Mouse (Mus musculus): ENCODE results near the gene Ifit1.
"Not testable (repeated sequence)": the region's sequence is repeated elsewhere in the genome, so short reads cannot be mapped to it uniquely, and the experiment has no call there.

Ifit1 gene

DNA sequence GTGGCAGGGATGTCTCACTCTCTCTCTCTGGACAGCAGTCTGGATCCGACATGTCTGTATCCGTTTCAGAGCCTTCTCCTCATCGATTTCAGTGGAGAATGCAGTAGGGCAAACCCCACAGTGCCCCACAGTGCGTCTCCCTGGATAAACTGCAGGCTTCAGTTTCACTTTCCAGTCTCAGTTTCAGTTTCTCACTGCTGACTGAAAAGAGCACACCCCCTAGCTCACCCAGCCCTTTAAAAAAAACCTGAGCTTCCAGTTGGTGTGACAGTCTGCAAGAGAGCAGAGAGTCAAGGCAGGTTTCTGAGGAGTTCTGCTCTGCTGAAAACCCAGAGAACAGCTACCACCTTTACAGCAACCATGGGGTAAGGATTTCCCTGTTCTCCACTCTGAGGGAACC, at the start of gene Ifit1, which contains the start of gene Ifit1bl2:
Gene Ifit1, plus strand, starts transcription at position 249 of the 400 bp plus-strand sequence.
Gene Ifit1bl2, minus strand, starts transcription at position 121 of the 400 bp plus-strand sequence.
- peak; percentile 85 for DNase-seq (ENCODE audit: low read depth, low spot score)

DNA sequence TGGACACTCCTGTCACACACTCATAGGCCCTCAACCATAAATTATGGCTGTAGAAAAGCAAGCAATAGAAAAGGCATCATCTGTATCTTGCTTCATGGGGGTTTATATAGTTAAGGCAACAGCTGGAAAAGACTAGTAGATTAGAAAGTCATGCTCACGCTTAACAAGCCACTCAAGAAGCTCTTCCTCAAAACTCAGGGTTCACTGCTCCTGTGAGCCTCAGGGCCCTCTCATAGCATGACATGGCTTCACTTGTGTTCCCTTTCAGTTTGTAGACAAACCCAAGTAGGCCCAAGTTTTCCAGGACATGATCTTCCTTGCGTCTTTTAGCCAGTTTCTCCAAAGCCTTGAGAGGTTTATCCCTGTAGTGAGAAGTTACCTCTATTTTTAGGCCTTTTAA, 47.2 kb upstream of the Ifit1 start:
- DNase-seq (ENCODE audit: low read depth, low spot score): no peak

DNA sequence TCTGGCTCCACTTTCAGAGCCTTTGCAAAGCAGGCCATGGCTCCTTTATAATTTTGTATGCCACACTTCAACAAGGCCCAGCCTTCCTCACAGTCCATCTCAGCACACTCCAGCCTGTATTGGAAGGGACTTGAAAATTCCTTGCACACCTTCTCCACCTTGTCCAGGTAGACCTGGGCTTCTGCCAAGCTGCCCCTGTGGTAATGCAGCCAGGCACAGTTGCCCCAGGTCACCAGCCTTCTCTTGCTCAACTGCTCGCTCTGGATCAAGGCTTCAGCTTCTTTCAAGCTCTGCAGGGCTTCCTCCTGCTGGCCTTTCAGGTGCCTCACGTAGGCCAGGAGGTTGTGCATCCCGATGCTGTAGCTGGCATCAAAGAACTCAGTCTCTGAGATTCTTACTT, 46.1 kb upstream of the Ifit1 start:
- DNase-seq (ENCODE audit: low read depth, low spot score): not testable (repeated sequence)

DNA sequence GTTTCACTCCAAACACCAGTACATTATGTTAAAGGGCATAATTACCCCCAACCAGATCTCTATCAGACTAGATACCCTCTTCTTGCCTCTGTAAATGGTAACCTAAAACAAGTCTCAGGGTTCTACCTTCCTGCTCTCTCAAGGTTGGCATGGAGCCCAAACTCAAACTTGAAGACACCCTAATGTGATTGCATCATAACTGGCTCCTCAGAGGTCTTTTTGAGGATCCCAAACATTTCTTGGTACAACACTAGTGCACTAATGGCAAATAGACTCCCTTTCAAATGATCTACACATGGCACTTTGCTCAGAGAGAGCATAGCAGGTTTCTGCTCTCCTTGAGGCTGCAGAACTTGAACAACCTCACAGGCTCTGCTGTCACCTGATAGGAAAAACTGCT, 43.9 kb upstream of the Ifit1 start:
- DNase-seq (ENCODE audit: low read depth, low spot score): peak; percentile 52

DNA sequence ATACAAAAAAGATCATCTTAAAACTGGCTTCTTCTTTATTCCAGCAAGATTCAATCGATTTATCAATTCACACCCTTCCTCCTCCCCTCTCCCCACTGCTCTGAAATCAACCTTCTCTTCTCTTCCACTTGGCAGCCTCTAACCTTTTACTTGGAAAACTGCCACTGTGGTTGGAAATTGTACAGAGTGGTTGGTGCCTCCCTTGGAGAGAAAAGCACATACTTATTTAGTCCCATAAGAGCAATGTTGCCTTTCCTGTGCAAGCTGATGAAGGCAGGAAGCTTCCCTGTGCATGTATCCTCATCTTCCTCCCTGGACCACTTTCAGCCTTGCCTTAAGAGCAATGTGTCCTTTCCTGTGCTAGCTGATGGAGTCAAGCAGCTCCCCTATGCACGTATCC, 42.3 kb upstream of the Ifit1 start:
- DNase-seq (ENCODE audit: low read depth, low spot score): peak; percentile 25

DNA sequence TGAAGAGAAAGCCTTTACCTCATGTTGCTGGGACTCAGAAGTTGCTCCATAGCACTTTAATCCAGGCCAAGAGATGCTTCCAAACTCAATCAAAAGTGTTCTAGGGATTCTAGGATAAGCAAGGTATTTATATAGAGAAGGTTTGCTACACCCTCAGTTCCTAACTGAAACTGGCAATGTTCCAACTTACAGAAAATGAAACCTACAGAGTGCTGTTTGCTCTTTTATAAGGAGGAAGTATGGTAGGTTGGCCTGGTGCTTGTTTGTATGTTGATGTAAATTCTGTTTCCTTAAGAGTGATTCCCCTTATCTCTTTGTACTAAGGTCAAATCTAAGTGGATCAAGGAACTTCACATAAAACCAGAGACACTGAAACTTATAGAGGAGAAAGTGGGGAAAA, 41.4 kb upstream of the Ifit1 start:
- peak; percentile 82 for DNase-seq (ENCODE audit: low read depth, low spot score)

DNA sequence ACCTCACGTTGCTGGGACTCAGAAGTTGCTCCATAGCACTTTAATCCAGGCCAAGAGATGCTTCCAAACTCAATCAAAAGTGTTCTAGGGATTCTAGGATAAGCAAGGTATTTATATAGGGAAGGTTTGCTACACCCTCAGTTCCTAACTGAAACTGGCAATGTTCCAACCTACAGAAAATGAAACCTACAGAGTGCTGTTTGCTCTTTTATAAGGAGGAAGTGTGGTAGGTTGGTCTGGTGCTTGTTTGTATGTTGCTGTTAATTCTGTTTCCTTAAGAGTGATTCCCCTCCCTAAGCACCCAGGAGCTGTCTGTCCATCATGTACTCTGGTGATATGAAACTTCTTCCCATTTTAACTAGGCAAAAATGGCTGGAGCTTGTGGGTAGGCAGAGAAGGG, 38.8 kb upstream of the Ifit1 start, which contains the start of gene Ifit1bl1:
Gene Ifit1bl1, minus strand, starts transcription at position 69 of the 400 bp plus-strand sequence.
- peak; percentile 79 for DNase-seq (ENCODE audit: low read depth, low spot score)

DNA sequence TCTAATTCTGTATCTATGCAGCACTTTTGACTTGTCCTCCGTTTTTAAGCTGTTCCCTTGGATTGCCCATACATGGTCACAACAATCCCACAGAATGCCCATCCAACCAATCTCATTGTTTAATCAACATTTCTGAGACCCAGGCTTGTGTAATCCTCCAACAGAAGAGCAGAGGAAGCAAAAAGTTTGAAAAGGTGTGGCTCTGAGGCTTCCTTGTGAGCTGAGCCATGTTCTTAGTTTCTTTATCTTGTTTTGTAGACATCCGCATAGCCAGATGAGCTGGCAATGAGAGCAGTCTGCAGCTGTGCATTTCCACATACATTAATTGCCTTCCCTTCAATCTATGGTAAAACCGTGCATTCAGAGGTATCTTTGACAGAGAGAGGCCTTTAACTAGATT, 35.2 kb upstream of the Ifit1 start:
- DNase-seq (ENCODE audit: low read depth, low spot score): peak; percentile 56

DNA sequence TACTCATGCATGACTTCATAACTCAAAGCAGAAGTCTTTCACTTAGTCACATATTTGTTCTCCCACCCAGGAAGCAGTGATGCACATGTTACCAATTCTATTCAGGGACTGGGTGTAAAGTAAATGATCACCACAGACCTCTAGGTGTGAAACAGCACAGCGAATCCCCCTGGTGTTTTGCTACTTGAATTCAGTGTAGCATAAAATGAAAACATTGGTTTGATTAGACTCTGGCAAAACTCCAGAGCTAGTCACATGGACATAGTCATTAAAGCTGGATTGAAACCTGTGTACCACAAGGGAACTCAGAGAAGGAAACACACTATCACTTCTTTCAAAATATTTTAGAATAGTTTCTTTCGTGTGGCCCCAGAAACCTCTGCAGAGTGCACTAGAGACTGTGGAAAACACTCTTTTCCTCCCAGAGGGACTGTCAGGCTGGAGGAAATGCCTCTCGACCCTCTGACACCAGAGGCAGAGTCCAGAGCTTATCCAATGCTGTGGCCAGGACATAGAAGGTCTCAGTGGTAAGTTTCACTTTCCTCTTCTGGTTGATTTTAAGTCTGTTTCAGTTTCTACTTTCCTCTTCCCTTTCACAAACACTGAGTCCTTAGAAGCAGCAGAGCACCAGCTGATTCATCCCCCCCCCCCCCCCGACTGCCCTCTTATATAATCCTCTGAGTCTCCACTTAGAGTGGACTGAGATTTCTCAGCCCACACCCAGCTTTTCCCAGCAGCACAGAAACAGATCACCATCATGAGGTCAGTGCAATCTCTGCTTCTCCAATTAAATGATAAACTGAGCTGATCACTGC, 33.2 kb upstream of the Ifit1 start, which contains the start of gene Ifit3b:
Gene Ifit3b, plus strand, starts transcription at position 734 of the 815 bp plus-strand sequence.
- DNase-seq (ENCODE audit: low read depth, low spot score): peak; percentile 45

DNA sequence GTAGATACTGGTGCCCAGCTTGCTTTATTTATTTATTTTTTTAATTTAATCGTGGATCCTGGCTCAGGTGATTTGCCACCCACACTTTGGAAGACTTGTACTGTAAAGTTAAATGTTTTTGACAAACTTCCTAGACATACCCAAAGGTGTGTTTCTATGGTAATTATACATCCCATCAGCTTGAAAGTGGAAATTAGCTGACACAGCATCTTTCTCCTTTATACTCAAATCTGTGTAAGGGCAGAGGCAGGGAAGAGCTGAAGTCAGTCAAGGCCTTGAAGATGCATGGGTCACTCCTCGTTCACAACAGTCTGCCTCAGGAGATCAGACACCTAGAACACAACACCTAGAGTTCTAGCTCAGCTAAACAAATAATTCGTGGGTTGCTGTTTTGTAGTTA, 30.6 kb upstream of the Ifit1 start:
- DNase-seq (ENCODE audit: low read depth, low spot score): not testable (repeated sequence)

DNA sequence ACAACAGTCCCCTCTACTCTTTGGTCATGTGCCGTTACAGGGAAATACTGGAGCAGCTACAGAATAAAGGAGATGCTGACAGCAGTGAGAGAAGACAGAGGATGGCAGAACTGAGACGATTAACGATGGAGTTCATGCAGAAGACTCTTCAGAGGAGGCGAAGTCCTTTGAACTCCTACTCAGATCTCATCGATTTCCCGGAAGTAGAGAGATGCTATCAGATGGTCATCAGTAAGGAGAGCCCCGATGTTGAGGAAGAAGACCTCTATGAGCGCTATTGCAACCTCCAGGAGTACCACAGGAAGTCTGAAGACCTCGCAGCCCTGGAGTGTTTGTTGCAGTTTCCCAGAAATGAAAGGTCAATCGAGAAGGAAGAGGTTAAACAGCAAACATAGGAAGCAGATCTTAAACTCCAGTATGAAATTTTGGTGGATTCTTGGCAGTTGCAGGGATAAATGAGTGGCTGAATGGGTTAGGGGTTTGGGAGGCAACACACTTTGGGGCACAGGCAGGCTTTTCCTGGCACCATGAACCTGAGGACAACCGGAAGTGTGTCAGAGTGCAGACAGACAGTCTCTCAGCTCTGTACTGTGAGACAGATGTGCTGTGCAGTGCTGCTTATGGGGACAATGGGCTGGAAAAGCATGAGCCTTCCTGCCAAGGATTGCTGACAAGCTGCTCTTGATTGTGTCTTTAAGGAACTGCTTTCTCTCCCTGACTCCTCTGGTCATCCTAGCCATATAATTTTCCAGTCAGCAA, 28.2 kb upstream of the Ifit1 start:
- peak; percentile 36 for DNase-seq (ENCODE audit: low read depth, low spot score)

DNA sequence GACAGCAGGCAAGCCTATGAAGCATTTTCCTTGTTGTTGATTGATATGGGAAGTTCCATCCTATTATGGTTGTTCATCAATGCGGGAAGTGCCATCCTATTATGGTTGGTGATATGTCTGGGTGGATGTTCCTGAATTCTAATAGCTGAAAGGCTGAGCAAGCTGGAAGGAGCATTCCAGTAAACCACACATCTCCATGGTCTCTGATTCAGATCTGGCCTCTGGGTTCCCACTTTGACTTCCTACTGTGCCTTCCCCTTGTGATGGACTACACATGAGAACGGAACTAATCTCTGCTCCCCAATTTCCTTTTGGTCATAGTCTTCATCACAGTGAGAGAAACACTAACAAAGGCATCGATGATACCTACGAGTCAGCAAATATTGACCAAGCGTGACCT, 19.8 kb upstream of the Ifit1 start:
- DNase-seq (ENCODE audit: low read depth, low spot score): no peak

DNA sequence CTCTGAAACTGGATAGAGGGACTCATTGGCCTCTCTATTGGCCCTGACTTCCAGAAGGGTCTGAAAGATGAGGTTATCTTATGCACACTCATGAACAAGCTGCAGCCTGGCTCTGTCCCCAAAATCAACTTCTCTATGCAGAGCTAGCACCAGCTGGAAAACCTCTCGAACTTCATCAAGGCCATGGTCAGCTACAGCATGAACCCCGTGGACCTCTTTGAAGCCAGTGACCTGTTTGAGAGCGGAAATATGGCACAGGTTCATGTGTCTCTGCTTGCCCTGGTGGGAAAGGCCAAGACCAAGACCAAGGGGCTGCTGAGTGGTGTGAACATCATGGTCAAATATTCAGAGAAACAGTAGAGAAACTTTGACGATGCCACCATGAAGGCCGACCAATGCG, 16.9 kb upstream of the Ifit1 start:
- no peak for DNase-seq (ENCODE audit: low read depth, low spot score)

DNA sequence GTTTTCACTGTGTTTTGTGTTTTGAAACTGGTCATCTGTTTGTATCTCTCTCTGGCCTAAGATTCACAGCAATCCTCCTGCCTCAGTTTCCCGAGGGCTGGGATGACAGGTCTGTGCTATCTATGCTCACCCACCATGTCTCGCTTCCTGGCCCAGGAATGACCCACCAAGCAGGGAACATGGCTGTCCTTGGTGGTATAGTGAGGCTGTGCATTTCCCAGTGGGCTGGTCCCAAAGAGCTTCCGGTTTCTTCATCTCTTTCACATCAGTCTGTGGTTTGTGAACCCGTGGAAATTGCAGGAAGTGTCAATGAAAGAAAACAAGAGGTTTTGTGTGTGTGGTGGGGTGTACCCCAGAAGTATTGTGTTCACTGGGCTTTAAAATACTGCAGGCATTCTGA, 16.0 kb upstream of the Ifit1 start:
- no peak for DNase-seq (ENCODE audit: low read depth, low spot score)

DNA sequence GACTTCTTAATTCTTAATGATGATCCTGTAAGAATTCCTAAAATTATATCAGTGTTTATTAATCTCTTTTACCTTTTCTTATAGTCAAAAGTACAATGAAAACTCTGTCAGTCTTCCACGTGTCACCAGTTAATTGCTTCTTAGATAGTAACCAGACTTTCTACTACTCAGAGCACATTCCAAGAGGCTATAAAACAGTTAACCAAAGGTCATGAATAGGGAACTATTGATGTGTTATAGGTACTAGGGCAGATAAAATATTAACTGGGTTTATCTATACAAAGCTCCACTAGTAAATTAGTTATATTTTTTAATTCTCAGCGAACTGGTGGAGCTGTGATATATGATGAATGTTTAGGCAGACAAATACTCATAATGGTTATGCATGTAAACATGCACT, 13.2 kb upstream of the Ifit1 start:
- DNase-seq (ENCODE audit: low read depth, low spot score): no peak

DNA sequence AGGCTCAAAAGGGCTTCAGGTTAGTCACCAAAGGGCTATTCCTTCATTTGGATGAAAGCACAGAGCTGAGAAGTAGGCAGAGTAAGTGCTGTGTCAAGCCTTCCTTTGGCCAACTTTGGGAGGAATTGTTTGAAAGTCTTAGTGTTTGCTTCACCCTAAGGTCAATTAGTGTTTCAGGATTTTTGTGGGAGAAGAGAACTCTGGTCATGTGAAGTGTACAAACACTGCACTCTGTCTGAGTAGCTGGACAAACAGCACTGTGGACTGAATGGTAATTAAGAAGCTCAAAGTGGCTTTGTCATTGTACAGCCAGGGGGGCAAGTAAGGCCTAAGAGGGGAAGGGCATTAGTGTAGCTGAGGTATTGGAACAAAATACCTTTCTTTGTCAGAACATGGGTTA, 9.2 kb upstream of the Ifit1 start:
- DNase-seq (ENCODE audit: low read depth, low spot score): no peak

DNA sequence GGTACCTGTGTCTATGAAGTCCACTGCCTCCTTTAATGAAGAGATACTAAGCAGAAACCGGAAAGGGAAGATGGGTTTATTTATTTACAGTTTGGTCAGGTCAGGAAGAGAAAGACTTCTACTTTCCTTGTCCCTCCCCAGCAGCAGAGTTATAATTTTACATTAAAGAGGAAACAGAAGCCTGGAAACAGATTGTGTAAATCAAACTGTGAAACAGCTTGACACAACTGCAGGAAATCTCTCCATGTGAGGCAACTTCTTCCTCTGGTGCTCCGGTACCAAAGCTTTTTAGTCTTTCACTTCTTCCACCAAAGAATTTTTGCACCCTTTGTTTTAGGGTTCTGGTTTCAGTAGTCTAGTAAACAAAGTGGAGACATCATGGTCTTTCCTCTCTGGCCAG, 7.2 kb upstream of the Ifit1 start:
- no peak for DNase-seq (ENCODE audit: low read depth, low spot score)

DNA sequence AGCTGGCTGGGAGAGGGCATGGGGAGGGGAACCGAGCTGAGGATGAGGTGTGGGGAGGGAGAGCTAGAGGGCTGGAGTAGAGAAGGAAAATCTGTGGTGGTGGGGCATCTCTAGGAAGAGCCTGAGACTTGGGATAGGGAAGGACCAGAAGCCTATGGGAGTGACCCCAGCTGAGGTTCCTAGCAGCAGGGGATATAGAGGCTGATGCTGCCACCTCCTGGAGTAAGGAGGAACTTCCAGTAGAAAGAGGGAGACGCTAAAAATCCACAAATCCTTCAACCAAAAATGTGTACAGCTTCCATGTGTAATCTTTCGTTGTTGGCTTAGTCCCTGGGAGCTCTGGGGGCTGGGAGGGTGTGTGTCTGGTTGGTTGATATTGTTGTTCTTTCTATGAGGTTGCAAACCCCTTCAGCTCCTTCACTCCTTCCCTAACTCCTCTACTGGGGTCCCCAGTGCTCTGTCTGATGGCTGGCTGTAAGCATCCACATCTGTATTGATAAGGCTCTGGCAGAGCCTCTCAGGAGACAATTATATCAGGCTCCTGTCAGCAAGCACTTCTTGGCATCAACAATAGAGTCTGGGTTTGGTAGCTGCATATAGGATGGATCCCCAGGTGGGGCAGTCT, 3.6 kb upstream of the Ifit1 start:
- DNase-seq (ENCODE audit: low read depth, low spot score): peak; percentile 81

DNA sequence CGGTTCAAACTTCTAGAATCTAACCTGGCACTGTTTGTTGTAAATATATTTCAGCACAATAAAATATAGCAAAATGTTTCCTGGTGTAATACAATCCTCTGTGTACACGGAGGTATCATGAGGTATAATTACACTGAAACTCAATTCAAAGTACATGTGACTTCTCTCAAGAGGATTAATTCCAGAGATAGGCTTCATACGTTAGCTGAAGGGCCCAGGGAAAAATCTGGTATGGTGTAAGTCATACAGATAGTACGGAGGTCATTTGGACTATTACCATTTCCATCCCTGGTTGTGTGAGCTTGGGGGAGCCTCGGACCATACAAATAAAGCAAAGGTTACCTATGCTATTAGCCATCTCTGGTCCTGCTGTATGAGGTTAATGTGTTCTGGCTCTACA, 1.9 kb downstream of the Ifit1 start:
- no peak for DNase-seq (ENCODE audit: low read depth, low spot score)

DNA sequence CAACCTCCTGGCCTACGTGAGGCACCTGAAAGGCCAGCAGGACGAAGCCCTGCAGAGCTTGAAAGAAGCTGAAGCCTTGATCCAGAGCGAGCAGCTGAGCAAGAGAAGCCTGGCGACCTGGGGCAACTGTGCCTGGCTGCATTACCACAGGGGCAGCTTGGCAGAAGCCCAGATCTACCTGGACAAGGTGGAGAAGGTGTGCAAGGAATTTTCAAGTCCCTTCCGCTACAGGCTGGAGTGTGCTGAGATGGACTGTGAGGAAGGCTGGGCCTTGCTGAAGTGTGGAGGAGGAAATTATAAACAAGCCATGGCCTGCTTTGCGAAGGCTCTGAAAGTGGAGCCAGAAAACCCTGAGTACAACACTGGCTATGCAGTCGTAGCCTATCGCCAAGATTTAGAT, 7.0 kb downstream of the Ifit1 start:
- not testable (repeated sequence) for DNase-seq (ENCODE audit: low read depth, low spot score)

DNA sequence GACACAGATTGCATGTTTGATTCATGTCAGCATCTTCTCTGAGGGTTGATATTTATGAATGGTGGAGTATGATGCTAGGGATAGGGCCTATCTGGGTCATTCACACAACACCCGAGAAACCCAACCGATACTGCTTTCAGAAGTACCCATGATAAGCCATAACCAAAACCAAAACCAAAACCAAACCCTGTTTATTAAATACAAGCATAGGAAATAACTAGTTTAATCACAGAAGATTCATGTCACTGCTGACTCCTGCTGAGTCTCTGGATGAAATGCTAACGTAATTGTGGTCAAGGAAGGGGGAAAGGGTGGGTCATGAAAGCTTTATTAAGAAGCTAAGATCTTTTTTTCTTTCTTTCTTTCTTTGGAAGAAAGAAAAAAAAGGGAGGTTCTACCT, 9.6 kb downstream of the Ifit1 start:
- DNase-seq (ENCODE audit: low read depth, low spot score): no peak

DNA sequence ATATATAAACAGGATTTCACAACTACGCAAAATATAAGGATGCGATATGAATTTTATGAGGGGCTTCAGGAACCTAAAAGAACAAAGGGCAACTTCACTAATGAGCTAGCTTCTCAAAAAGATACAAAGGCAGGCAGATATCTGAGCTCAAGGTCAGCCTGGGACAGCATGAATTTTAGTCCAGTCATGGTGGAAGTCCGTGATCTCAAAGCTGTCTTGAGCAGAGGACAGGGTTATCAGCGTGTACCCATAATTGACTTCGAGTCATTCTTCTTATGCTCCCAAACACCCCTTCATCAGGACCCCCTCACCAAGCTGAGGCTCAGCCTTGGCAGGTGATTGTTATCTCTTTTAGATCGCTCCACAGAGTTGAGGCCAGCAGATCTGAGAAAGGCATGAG, 10.3 kb downstream of the Ifit1 start:
- no peak for DNase-seq (ENCODE audit: low read depth, low spot score)
